Mouse (Mus musculus): ENCODE results near the gene Rtca. TPM values are rescaled to one million over a fixed set of nuclear protein-coding genes. Genes with fewer than 3 reads are reported as not detected.

The Rtca gene
- polyA plus RNA-seq, 1 experiment from 2014 or later, result 52.9 TPM

DNA sequence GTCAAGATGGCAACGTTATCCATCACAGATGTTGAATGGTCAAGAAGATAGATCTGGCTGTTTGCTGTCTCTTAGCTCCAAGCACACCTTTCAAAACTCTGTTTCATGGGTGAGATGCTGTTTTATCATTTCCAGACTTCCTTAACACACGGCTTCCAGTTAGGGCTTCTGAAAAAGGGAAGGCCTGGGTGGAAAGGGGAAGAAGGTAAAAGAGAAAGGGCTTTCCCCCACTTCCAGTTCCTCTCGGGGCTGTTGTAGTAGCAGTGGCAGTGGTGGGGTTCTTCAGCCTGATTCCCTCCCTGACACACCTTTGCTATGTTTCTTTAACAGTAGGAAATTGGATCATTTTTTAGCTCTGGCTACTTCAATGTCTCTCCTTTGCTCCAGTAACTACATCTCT, 25.3 kb downstream of the Rtca start:
- H3K4me3 ChIP-seq (ENCODE audit: low read length), result no peak overlapping the region
- H3K27ac ChIP-seq (ENCODE audit: low read length), result no peak overlapping the region
- no peaks in the 10 kb centered on the region for H3K4me1 ChIP-seq (ENCODE audit: control insufficient read depth, insufficient read depth, low read length)
- no peak overlapping the region for H3K4me2 ChIP-seq (ENCODE audit: low read depth, low read length)
- no peak overlapping the region for H3K9ac ChIP-seq (ENCODE audit: low read length)
- WGBS, result 70% methylated on average over 3 of the region's 3 CpGs
- no peaks in the 10 kb centered on the region for H3K9me3 ChIP-seq (replicated peaks; ENCODE audit: control insufficient read depth, low read length)
- no peaks in the 10 kb centered on the region for H3K27me3 ChIP-seq (ENCODE audit: control insufficient read depth, insufficient read depth, low read length)
- no peaks in the 10 kb centered on the region; the same call in 1 of the 2 replicates for H3K36me3 ChIP-seq (ENCODE audit: control insufficient read depth, insufficient read depth)
- no peak for ATAC-seq (replicated peaks; ENCODE audit: extremely low read depth, insufficient read depth, low FRiP score)

DNA sequence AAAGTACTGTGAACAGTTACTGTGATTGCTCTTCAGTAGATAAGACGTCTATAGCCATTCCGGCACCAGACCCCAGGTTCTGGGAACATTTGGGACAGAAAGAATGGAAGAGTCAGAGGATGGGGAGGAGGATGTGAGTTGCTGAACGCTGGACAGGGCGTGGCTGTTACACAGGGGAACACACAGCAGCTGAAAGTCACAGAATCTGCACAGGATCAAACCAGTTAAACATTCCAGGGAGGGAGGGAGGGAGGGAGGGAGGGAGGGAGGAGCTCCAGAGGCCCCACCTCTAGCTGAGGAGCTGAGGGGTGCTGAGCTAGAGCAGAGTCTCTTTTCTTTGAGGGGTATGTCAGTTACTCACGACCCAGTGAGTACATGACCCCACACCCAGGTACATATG, 27.1 kb downstream of the Rtca start:
- H3K9ac ChIP-seq (ENCODE audit: low read length), result no peak overlapping the region
- no peak for ATAC-seq (replicated peaks; ENCODE audit: extremely low read depth, insufficient read depth, low FRiP score)
- H3K4me1 ChIP-seq (ENCODE audit: control insufficient read depth, insufficient read depth, low read length), result no peaks in the 10 kb centered on the region
- WGBS, result 31% methylated on average over 5 of the region's 5 CpGs
- no peak overlapping the region for H3K4me3 ChIP-seq (ENCODE audit: low read length)
- no peaks in the 10 kb centered on the region for H3K36me3 ChIP-seq (ENCODE audit: control insufficient read depth, insufficient read depth)
- no peaks in the 10 kb centered on the region for H3K9me3 ChIP-seq (replicated peaks; ENCODE audit: control insufficient read depth, low read length)
- H3K27me3 ChIP-seq (ENCODE audit: control insufficient read depth, insufficient read depth, low read length), result no peaks in the 10 kb centered on the region
- no peak overlapping the region for H3K4me2 ChIP-seq (ENCODE audit: low read depth, low read length)
- no peak overlapping the region for H3K27ac ChIP-seq (ENCODE audit: low read length)

DNA sequence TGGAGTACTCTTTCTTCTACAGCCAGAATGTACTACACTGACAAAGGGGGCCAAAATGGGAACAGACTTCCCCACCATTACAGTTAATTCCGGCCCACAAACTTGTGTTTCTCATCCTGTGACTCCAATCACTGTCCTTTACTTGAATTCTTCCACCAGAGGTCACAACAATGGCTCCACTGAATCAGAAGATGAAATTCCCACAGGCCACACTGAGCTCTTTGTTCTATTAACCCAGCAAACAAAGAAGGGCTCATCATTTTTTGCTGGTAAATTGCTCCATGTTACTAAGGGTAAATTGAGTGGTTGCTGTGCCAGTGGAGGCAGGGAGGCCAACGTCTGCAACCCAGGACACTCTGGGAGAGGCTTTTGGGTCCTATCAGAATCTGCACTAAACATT, 27.9 kb downstream of the Rtca start:
- Histone ChIP-seq H3K9ac (ENCODE audit: low read length) (no peak overlapping the region), H3K4me1 (ENCODE audit: control insufficient read depth, insufficient read depth, low read length) (no peaks in the 10 kb centered on the region), H3K4me2 (ENCODE audit: low read depth, low read length) (no peak overlapping the region), H3K9me3 (replicated peaks; ENCODE audit: control insufficient read depth, low read length) (no peaks in the 10 kb centered on the region), H3K27ac (ENCODE audit: low read length) (no peak overlapping the region), H3K36me3 (ENCODE audit: control insufficient read depth, insufficient read depth) (no peaks in the 10 kb centered on the region), H3K27me3 (ENCODE audit: control insufficient read depth, insufficient read depth, low read length) (no peaks in the 10 kb centered on the region), H3K4me3 (ENCODE audit: low read length) (no peak overlapping the region)
- WGBS, result 79% methylated on average over 2 of the region's 2 CpGs
- ATAC-seq (replicated peaks; ENCODE audit: extremely low read depth, insufficient read depth, low FRiP score), result no peak

GRCm38 (mm10) chr3:116477351-116477750, 30.7 kb downstream of the Rtca start:
- Histone ChIP-seq H3K27ac (ENCODE audit: low read length) (no peak overlapping the region; the same call in 1 of the 2 replicates), H3K9me3 (replicated peaks; ENCODE audit: control insufficient read depth, low read length) (no peaks in the 10 kb centered on the region), H3K36me3 (ENCODE audit: control insufficient read depth, insufficient read depth) (no peaks in the 10 kb centered on the region), H3K4me2 (ENCODE audit: low read depth, low read length) (no peak overlapping the region), H3K4me1 (ENCODE audit: control insufficient read depth, insufficient read depth, low read length) (peaks cover 4% of the 10 kb centered on the region; the same call in 1 of the 2 replicates), H3K27me3 (ENCODE audit: control insufficient read depth, insufficient read depth, low read length) (no peaks in the 10 kb centered on the region), H3K9ac (ENCODE audit: low read length) (no peak overlapping the region), H3K4me3 (ENCODE audit: low read length) (no peak overlapping the region)
- ATAC-seq (replicated peaks; ENCODE audit: extremely low read depth, insufficient read depth, low FRiP score), result no peak
- 74% methylated on average over 7 of the region's 7 CpGs for WGBS

- no peak overlapping the region for H3K4me3 ChIP-seq (ENCODE audit: low read length)
- H3K9ac ChIP-seq (ENCODE audit: low read length), result no peak overlapping the region
- H3K36me3 ChIP-seq (ENCODE audit: control insufficient read depth, insufficient read depth), result no peaks in the 10 kb centered on the region
- no peak overlapping the region; the same call in 1 of the 2 replicates for H3K27ac ChIP-seq (ENCODE audit: low read length)
- no peaks in the 10 kb centered on the region for H3K27me3 ChIP-seq (ENCODE audit: control insufficient read depth, insufficient read depth, low read length)
- WGBS, result 43% methylated on average over 5 of the region's 5 CpGs
- no peaks in the 10 kb centered on the region for H3K9me3 ChIP-seq (replicated peaks; ENCODE audit: control insufficient read depth, low read length)
- H3K4me2 ChIP-seq (ENCODE audit: low read depth, low read length), result no peak overlapping the region
- no peak for ATAC-seq (replicated peaks; ENCODE audit: extremely low read depth, insufficient read depth, low FRiP score)
- H3K4me1 ChIP-seq (ENCODE audit: control insufficient read depth, insufficient read depth, low read length), result peaks cover 4% of the 10 kb centered on the region; the same call in 1 of the 2 replicates
Measured at GRCm38 (mm10) chr3:116476686-116477298, 31.2 kb downstream of the Rtca start.

GRCm38 (mm10) chr3:116474602-116475001, 33.4 kb downstream of the Rtca start:
- no peak overlapping the region for H3K9ac ChIP-seq (ENCODE audit: low read length)
- no peak overlapping the region for H3K4me2 ChIP-seq (ENCODE audit: low read depth, low read length)
- H3K9me3 ChIP-seq (replicated peaks; ENCODE audit: control insufficient read depth, low read length), result no peaks in the 10 kb centered on the region
- no peak overlapping the region for H3K4me3 ChIP-seq (ENCODE audit: low read length)
- H3K36me3 ChIP-seq (ENCODE audit: control insufficient read depth, insufficient read depth), result no peaks in the 10 kb centered on the region
- H3K27ac ChIP-seq (ENCODE audit: low read length), result no peak overlapping the region
- H3K4me1 ChIP-seq (ENCODE audit: control insufficient read depth, insufficient read depth, low read length), result peaks cover 4% of the 10 kb centered on the region; the same call in 1 of the 2 replicates
- 64% methylated on average over 11 of the region's 11 CpGs for WGBS
- H3K27me3 ChIP-seq (ENCODE audit: control insufficient read depth, insufficient read depth, low read length), result no peaks in the 10 kb centered on the region
- ATAC-seq (replicated peaks; ENCODE audit: extremely low read depth, insufficient read depth, low FRiP score), result no peak

- no peaks in the 10 kb centered on the region for H3K27me3 ChIP-seq (ENCODE audit: control insufficient read depth, insufficient read depth, low read length)
- no peak for ATAC-seq (replicated peaks; ENCODE audit: extremely low read depth, insufficient read depth, low FRiP score)
- H3K27ac ChIP-seq (ENCODE audit: low read length), result no peak overlapping the region
- H3K36me3 ChIP-seq (ENCODE audit: control insufficient read depth, insufficient read depth), result no peaks in the 10 kb centered on the region
- H3K9me3 ChIP-seq (replicated peaks; ENCODE audit: control insufficient read depth, low read length), result no peaks in the 10 kb centered on the region
- no peak overlapping the region for H3K4me3 ChIP-seq (ENCODE audit: low read length)
- no peaks in the 10 kb centered on the region for H3K4me1 ChIP-seq (ENCODE audit: control insufficient read depth, insufficient read depth, low read length)
- no peak overlapping the region for H3K4me2 ChIP-seq (ENCODE audit: low read depth, low read length)
- WGBS, result 80% methylated on average over 12 of the region's 12 CpGs
- H3K9ac ChIP-seq (ENCODE audit: low read length), result no peak overlapping the region
Measured at GRCm38 (mm10) chr3:116465709-116466108, 42.3 kb downstream of the Rtca start.

DNA sequence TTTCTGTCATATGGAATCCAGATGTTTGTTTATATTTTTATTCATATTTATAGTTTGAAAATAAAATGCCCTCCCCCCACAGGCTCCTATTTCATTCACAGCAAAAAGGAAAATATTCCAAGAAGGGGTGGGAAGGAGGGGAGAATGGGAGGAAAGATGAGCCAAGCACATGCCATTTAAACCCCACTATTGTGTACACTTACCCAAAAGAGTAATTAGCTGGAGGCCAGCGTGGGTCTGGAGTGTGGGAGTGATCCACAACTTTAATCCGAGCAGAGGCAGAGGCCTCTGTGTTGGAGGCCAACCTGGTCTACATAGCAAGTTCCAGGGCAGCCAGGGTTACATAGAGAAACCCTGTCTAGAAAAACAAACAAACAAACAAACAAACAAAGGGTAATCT, 43.7 kb downstream of the Rtca start:
- Histone ChIP-seq H3K4me3 (ENCODE audit: low read length) (no peak overlapping the region), H3K9ac (ENCODE audit: low read length) (no peak overlapping the region), H3K27me3 (ENCODE audit: control insufficient read depth, insufficient read depth, low read length) (no peaks in the 10 kb centered on the region), H3K36me3 (ENCODE audit: control insufficient read depth, insufficient read depth) (no peaks in the 10 kb centered on the region), H3K4me2 (ENCODE audit: low read depth, low read length) (no peak overlapping the region), H3K27ac (ENCODE audit: low read length) (no peak overlapping the region), H3K9me3 (replicated peaks; ENCODE audit: control insufficient read depth, low read length) (no peaks in the 10 kb centered on the region), H3K4me1 (ENCODE audit: control insufficient read depth, insufficient read depth, low read length) (no peaks in the 10 kb centered on the region)
- WGBS, result 58% methylated on average over 2 of the region's 2 CpGs
- ATAC-seq (replicated peaks; ENCODE audit: extremely low read depth, insufficient read depth, low FRiP score), result no peak

- Histone ChIP-seq H3K27me3 (ENCODE audit: control insufficient read depth, insufficient read depth, low read length) (no peaks in the 10 kb centered on the region), H3K9me3 (replicated peaks; ENCODE audit: control insufficient read depth, low read length) (no peaks in the 10 kb centered on the region), H3K36me3 (ENCODE audit: control insufficient read depth, insufficient read depth) (no peaks in the 10 kb centered on the region), H3K4me3 (ENCODE audit: low read length) (no peak overlapping the region), H3K4me1 (ENCODE audit: control insufficient read depth, insufficient read depth, low read length) (no peaks in the 10 kb centered on the region), H3K4me2 (ENCODE audit: low read depth, low read length) (no peak overlapping the region), H3K9ac (ENCODE audit: low read length) (no peak overlapping the region), H3K27ac (ENCODE audit: low read length) (no peak overlapping the region)
- no peak for ATAC-seq (replicated peaks; ENCODE audit: extremely low read depth, insufficient read depth, low FRiP score)
- 83% methylated on average over 4 of the region's 4 CpGs for WGBS
Measured at GRCm38 (mm10) chr3:116461053-116461452, 47.0 kb downstream of the Rtca start.
